Mouse (Mus musculus) kidney, adult 2 months (tissue): ENCODE results near the gene Slc35e3.

ENCODE experiments used
- CTCF ChIP-seq: fragments of 200-500 bp; conservative IDR thresholded peaks from 2 replicates; pipeline ENCODE4 v1.5.1; 2011; ENCODE audit warnings: low read depth, mild to moderate bottlenecking, control low read depth, low read length, moderate library complexity, mixed read lengths; ENCODE audit not compliant: insufficient read depth, insufficient read length
- POLR2A ChIP-seq: fragments of 200-500 bp; IDR thresholded peaks from one replicate; pipeline ENCODE4 v1.6.1; 2011; ENCODE audit warnings: low read depth, low read length, control low read depth

- TF ChIP-seq POLR2A, result no peak
- no peak for TF ChIP-seq CTCF
Observed at GRCm38 (mm10) chr10:117778328-117778910, 32.3 kb upstream of the Slc35e3 start.
